Mouse (Mus musculus) embryonic facial prominence, embryonic 15.5 days (tissue): ENCODE results near the gene Tox2. TPM values are rescaled to one million over a fixed set of nuclear protein-coding genes. Genes with fewer than 3 reads are reported as not detected.

Source experiments
- ATAC-seq: fragments of 200-750 bp; cut with Nextera tagmentation; 2 replicates; pipeline ENCODE4 v1.8.0; 2017; ENCODE audit warnings: low read depth, moderate TSS enrichment; ENCODE audit not compliant: insufficient number of reproducible peaks, low FRiP score, low TSS enrichment
- H3K27ac ChIP-seq: fragments of 300-500 bp; sonication (generic); replicated peaks from 2 replicates; pipeline ENCODE4 v1.5.1; 2015; ENCODE audit warnings: mild to moderate bottlenecking, inconsistent platforms
- H3K27me3 ChIP-seq: fragments of 300-500 bp; sonication (generic); 2 replicates; pipeline ENCODE4 v1.6.1; 2015; ENCODE audit warnings: inconsistent platforms
- H3K36me3 ChIP-seq: fragments of 300-500 bp; sonication (generic); 2 replicates; pipeline ENCODE4 v1.6.1; 2015; ENCODE audit warnings: mild to moderate bottlenecking, inconsistent platforms
- H3K4me1 ChIP-seq: fragments of 300-500 bp; sonication (generic); 2 replicates; pipeline ENCODE4 v1.6.1; 2015; ENCODE audit warnings: inconsistent platforms
- H3K4me2 ChIP-seq: fragments of 300-500 bp; sonication (generic); replicated peaks from 2 replicates; pipeline ENCODE4 v1.6.1; 2015; ENCODE audit warnings: mild to moderate bottlenecking, inconsistent platforms
- H3K4me3 ChIP-seq: fragments of 300-500 bp; sonication (generic); replicated peaks from 2 replicates; pipeline ENCODE4 v1.5.1; 2015; ENCODE audit warnings: mild to moderate bottlenecking, inconsistent platforms
- H3K9ac ChIP-seq: fragments of 300-500 bp; sonication (generic); 2 replicates; pipeline ENCODE4 v1.6.1; 2015; ENCODE audit warnings: inconsistent platforms
- H3K9me3 ChIP-seq: fragments of 300-500 bp; sonication (generic); replicated peaks from 2 replicates; pipeline ENCODE4 v1.6.1; 2016; ENCODE audit warnings: inconsistent platforms
- WGBS: fragments of 180-500 bp; shearing (Covaris S2); methylation state at CpG from one replicate; pipeline ENCODE4 v1.1.7; 2015; 5-methylcytosine and 5-hydroxymethylcytosine counted together
- polyA plus RNA-seq: library from polyadenylated mRNA; unstranded; fragments of >200 nt; fragmentation: Nextera tagmentation; extraction: Ambion mirVana; gene quantifications from 2 replicates; pipeline ENCODE4 v1.2.1, GENCODE M21; 2015

The Tox2 gene
- polyA plus RNA-seq, 1 experiment from 2014 or later, result 3.7 TPM

DNA sequence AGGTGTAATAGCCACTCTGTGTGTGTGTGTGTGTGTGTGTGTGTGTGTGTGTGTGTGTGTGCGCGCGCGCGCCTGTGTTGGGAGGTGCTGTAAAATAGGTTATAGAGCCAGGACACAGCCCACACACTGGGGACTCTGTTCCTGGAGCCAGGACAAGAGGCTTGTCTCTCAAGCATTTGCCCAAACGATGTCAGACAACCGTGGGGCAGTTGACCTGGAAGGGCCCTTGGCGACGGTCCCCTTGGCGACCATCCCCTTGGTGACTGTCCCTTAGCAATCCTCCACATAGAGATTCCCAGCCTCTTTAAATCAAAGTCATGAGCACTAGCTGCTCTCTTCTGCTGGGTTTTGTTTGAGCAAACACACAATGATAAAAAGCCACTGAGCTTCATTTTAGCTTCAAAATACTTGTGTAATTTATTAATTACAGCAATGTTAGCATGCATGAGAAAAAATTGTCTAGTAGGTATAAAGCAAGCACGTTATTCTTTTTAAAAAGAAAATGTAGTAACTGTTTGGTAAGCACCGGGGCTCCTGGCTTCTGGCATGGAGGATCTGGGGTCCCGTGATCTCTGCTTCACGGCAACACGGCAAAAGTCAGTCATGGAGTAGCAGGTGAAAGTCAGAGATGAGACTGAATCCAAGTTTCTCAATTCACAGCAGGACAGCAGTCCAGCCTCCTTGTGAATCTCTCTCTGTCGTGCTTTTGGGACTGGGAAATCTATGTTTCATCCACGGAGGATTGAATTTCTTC is 3.0 kb downstream of the Tox2 start:
- H3K9me3 ChIP-seq, result 0 out of 2 replicates have a peak, but pooled peaks cover 3% of the 10 kb centered on the region
- no peaks in the 10 kb centered on the region for H3K36me3 ChIP-seq
- no peak overlapping the region for H3K27ac ChIP-seq
- H3K27me3 ChIP-seq, result peaks cover 48% of the 10 kb centered on the region
- no peak overlapping the region for H3K9ac ChIP-seq
- ATAC-seq, result no peak
- 52% methylated on average over 17 of the region's 17 CpGs for WGBS
- H3K4me2 ChIP-seq, result no peak overlapping the region
- H3K4me1 ChIP-seq, result peaks cover 34% of the 10 kb centered on the region
- no peak overlapping the region for H3K4me3 ChIP-seq

GRCm38 (mm10) chr2:163207315-163207714 is 4.4 kb downstream of the Tox2 start:
- Histone ChIP-seq H3K27ac (no peak overlapping the region), H3K4me2 (no peak overlapping the region), H3K9ac (no peak overlapping the region), H3K4me3 (no peak overlapping the region), H3K9me3 (0 out of 2 replicates have a peak, but pooled peaks cover 3% of the 10 kb centered on the region), H3K27me3 (peaks cover 46% of the 10 kb centered on the region), H3K4me1 (peaks cover 33% of the 10 kb centered on the region), H3K36me3 (no peaks in the 10 kb centered on the region)
- 96% methylated on average over 2 of the region's 2 CpGs for WGBS
- no peak for ATAC-seq

DNA sequence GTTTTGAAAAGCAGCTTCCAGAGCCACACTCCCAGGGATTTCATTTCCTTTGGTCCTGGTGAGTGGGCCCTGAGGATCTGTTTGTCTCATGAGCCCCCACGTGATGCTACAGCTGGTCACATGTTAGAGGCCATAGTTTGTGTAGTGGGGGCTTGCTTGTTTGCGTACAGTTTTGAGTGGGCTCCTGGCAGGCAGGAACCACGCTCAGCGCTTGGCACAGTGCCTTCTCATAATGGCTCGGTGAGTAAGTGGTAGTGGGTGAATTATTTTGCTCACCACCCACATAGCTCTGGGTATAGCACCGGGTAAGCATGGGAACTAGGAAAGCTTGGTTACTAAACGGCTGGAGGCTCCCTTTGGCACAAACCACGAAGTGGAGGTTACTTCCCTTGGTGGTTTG is 6.2 kb downstream of the Tox2 start:
- no peak for ATAC-seq
- Histone ChIP-seq H3K9me3 (0 out of 2 replicates have a peak, but pooled peaks cover 3% of the 10 kb centered on the region), H3K4me3 (no peak overlapping the region), H3K4me1 (peaks cover 15% of the 10 kb centered on the region), H3K27ac (no peak overlapping the region), H3K27me3 (peaks cover 28% of the 10 kb centered on the region), H3K4me2 (no peak overlapping the region), H3K9ac (no peak overlapping the region), H3K36me3 (no peaks in the 10 kb centered on the region)
- 71% methylated on average over 8 of the region's 8 CpGs for WGBS

- Histone ChIP-seq H3K4me2 (no peak overlapping the region), H3K4me3 (no peak overlapping the region), H3K27me3 (peaks cover 5% of the 10 kb centered on the region), H3K36me3 (no peaks in the 10 kb centered on the region), H3K9me3 (no peaks in the 10 kb centered on the region), H3K4me1 (0 out of 2 replicates have a peak, but pooled peaks cover 3% of the 10 kb centered on the region), H3K27ac (no peak overlapping the region), H3K9ac (no peak overlapping the region)
- WGBS, result 30% methylated on average over 3 of the region's 3 CpGs
- ATAC-seq, result no peak
Measured at GRCm38 (mm10) chr2:163213085-163213484, 10.2 kb downstream of the Tox2 start.

- 59% methylated on average over 3 of the region's 3 CpGs for WGBS
- no peak overlapping the region for H3K4me3 ChIP-seq
- no peak for ATAC-seq
- no peak overlapping the region for H3K4me2 ChIP-seq
- H3K36me3 ChIP-seq, result no peaks in the 10 kb centered on the region
- no peaks in the 10 kb centered on the region for H3K9me3 ChIP-seq
- H3K27ac ChIP-seq, result no peak overlapping the region
- 0 out of 2 replicates have a peak, but pooled peaks cover 3% of the 10 kb centered on the region for H3K4me1 ChIP-seq
- no peak overlapping the region for H3K9ac ChIP-seq
- peaks cover 5% of the 10 kb centered on the region for H3K27me3 ChIP-seq
Measured at GRCm38 (mm10) chr2:163218095-163218494, 15.2 kb downstream of the Tox2 start.

DNA sequence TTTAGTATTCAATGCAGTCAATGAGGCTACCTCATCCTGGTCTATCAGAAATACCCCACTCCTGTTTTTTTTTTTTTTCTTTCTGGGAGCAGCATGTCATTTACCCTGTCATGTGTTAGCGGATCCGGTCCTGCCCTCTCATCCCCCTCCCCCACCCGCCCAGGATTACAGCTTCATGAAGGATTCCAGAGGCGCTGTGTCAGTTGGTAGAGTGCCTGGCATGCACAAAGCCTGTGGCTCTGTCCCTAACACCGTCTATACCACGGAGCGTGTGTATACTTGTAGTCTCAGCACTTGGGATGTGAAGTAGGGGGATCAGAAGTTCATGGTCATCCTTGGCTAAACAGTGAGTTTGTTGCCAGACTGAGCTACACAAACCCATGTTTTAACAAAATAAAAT is 15.6 kb downstream of the Tox2 start:
- WGBS, result 53% methylated on average over 7 of the region's 7 CpGs
- no peak overlapping the region for H3K4me3 ChIP-seq
- H3K27ac ChIP-seq, result no peak overlapping the region
- no peak overlapping the region for H3K4me2 ChIP-seq
- no peaks in the 10 kb centered on the region for H3K9me3 ChIP-seq
- H3K4me1 ChIP-seq, result 0 out of 2 replicates have a peak, but pooled peaks cover 3% of the 10 kb centered on the region
- H3K27me3 ChIP-seq, result peaks cover 5% of the 10 kb centered on the region
- H3K36me3 ChIP-seq, result no peaks in the 10 kb centered on the region
- H3K9ac ChIP-seq, result no peak overlapping the region
- ATAC-seq, result no peak

DNA sequence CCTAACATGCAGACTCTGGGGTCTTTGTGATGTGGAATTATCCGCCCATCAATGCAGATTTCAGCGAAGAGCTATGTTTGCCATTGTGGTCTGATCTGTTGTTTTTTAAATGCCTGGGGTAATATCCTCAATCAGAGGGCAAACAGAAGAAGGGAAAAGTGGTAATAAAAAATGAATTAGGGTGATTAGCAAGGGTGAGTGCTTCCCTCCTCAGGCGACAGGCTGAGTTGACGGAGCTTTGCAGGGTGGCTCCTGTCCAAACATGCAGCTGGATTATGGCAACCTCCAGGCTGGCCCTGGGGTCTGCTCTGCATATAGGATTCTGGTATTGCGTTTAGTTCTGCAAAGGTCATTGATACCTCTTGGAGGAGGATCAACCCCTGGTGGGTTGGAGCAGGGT is 16.5 kb downstream of the Tox2 start:
- Histone ChIP-seq H3K27ac (no peak overlapping the region), H3K9ac (no peak overlapping the region), H3K9me3 (no peaks in the 10 kb centered on the region), H3K4me2 (no peak overlapping the region), H3K4me3 (no peak overlapping the region), H3K36me3 (no peaks in the 10 kb centered on the region), H3K4me1 (0 out of 2 replicates have a peak, but pooled peaks cover 3% of the 10 kb centered on the region), H3K27me3 (peaks cover 5% of the 10 kb centered on the region; the same call in 1 of the 2 replicates)
- 48% methylated on average over 5 of the region's 5 CpGs for WGBS
- no peak for ATAC-seq

GRCm38 (mm10) chr2:163220706-163221105 is 17.8 kb downstream of the Tox2 start:
- Histone ChIP-seq H3K27me3 (peaks cover 5% of the 10 kb centered on the region; the same call in 1 of the 2 replicates), H3K4me2 (no peak overlapping the region), H3K9me3 (no peaks in the 10 kb centered on the region), H3K4me3 (no peak overlapping the region), H3K4me1 (0 out of 2 replicates have a peak, but pooled peaks cover 3% of the 10 kb centered on the region), H3K36me3 (no peaks in the 10 kb centered on the region), H3K27ac (no peak overlapping the region), H3K9ac (no peak overlapping the region)
- no peak for ATAC-seq
- 87% methylated on average over 11 of the region's 11 CpGs for WGBS

DNA sequence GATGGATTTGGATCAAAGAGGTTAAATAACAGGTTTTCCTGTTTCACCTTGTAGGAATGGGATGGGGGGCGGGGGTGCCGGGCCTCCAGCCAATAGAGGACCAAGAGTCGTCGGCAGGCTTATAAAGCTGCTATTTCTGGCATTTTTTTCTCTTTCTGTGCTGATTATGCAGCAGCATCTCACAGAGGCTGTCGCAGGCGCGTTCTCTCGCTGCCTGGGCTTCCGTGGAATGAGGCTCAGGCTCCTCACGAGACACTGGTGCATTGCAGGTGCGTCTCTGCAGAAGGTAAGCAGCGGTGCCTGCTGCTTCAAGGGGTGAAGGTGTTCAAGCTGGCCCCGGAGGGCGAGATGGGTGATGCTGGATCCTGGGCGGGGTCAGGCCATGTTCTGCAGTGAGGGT is 22.4 kb downstream of the Tox2 start:
- Histone ChIP-seq H3K27ac (no peak overlapping the region), H3K4me2 (no peak overlapping the region), H3K9ac (no peak overlapping the region), H3K4me3 (no peak overlapping the region), H3K9me3 (no peaks in the 10 kb centered on the region), H3K4me1 (no peaks in the 10 kb centered on the region), H3K36me3 (no peaks in the 10 kb centered on the region), H3K27me3 (peaks cover 7% of the 10 kb centered on the region)
- 70% methylated on average over 15 of the region's 15 CpGs for WGBS
- no peak for ATAC-seq

DNA sequence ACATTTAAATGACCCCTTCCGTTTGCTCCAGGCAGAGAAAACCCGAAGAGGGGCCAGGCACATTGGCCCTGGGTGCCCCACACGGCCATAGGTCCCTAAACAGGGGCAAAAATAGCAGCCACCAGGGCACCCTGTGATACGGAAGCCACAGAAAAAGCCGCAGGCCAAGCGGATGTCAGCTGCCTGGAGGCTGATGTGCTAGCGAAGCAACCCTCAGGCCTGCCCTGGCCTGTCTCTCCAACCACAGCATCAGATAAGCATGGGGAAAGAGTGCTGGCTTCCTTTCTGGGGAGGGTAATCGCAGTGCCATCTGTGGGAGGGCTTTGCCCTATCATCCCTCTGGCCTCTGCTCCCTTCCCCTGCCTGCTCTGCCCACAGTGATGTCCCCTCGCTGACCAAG is 26.1 kb downstream of the Tox2 start:
- no peak; the same call in 1 of the 2 replicates for ATAC-seq

GRCm38 (mm10) chr2:163231781-163232534 is 29.0 kb downstream of the Tox2 start:
- Histone ChIP-seq H3K9me3 (no peaks in the 10 kb centered on the region), H3K27ac (no peak overlapping the region), H3K4me1 (peaks cover 12% of the 10 kb centered on the region), H3K36me3 (no peaks in the 10 kb centered on the region), H3K4me3 (no peak overlapping the region), H3K27me3 (peaks cover 10% of the 10 kb centered on the region), H3K4me2 (no peak overlapping the region), H3K9ac (no peak overlapping the region)
- ATAC-seq, result no peak
- 68% methylated on average over 13 of the region's 13 CpGs for WGBS

More for the DNA sequence above, 26.1 kb downstream of the Tox2 start:
- peaks cover 8% of the 10 kb centered on the region; the same call in 1 of the 2 replicates for H3K4me1 ChIP-seq
- H3K9me3 ChIP-seq, result no peaks in the 10 kb centered on the region
- peaks cover 10% of the 10 kb centered on the region; the same call in 1 of the 2 replicates for H3K27me3 ChIP-seq
- no peaks in the 10 kb centered on the region for H3K36me3 ChIP-seq
- no peak overlapping the region for H3K27ac ChIP-seq
- H3K4me2 ChIP-seq, result no peak overlapping the region
- H3K9ac ChIP-seq, result no peak overlapping the region
- H3K4me3 ChIP-seq, result no peak overlapping the region
- 54% methylated on average over 9 of the region's 9 CpGs for WGBS
